Mouse (Mus musculus) brain, embryonic 14.5 days (tissue): ENCODE results near the gene Lim2. TPM values are rescaled to one million over a fixed set of nuclear protein-coding genes. Genes with fewer than 3 reads are reported as not detected.
"Not testable (repeated sequence)": the region's sequence is repeated elsewhere in the genome, so short reads cannot be mapped to it uniquely, and the experiment has no call there.

Experiments
- DNase-seq: peaks from one replicate; pipeline ENCODE4 v3.0.0-alpha.2; 2011; ENCODE audit warnings: low read depth
- CTCF ChIP-seq: fragments of 200-500 bp; IDR thresholded peaks from 2 replicates; pipeline ENCODE4 v1.5.1; 2012; ENCODE audit warnings: inconsistent platforms, mild to moderate bottlenecking, moderate library complexity, borderline replicate concordance; ENCODE audit not compliant: insufficient read depth, insufficient read length; ENCODE audit errors: extremely low read depth
- POLR2A ChIP-seq: fragments of 200-500 bp; IDR thresholded peaks from 2 replicates; pipeline ENCODE4 v1.6.1; 2012; ENCODE audit warnings: mild to moderate bottlenecking, inconsistent platforms, borderline replicate concordance; ENCODE audit not compliant: poor library complexity, insufficient read depth, insufficient read length, severe bottlenecking; ENCODE audit errors: extremely low read depth
- polyA plus RNA-seq: library from polyadenylated mRNA; depleted of rRNA; stranded (reverse); fragments of >200 nt; gene quantifications from 2 replicates; pipeline ENCODE4 v1.2.3, GENCODE M21; 2012; rRNA removed

Gene Lim2
- polyA plus RNA-seq = 0.10 and 0.16 TPM in 2 replicates

GRCm38 (mm10) chr7:43427406-43427805 lies at the start of gene Lim2:
Lim2 (plus strand) TSS chr7:43427670.
- no peak for DNase-seq
- TF ChIP-seq POLR2A (no peak), CTCF (no peak)

GRCm38 (mm10) chr7:43378226-43378625 lies 49.2 kb upstream of the Lim2 start:
- no peak for TF ChIP-seq POLR2A
- TF ChIP-seq CTCF = peak; percentile 76; the same call in 1 of the 2 replicates
- peak; percentile 70 for DNase-seq

GRCm38 (mm10) chr7:43392349-43393121 lies 34.9 kb upstream of the Lim2 start:
- no peak for TF ChIP-seq POLR2A
- TF ChIP-seq CTCF = no peak
- DNase-seq = no peak

GRCm38 (mm10) chr7:43399501-43399900 lies 28.0 kb upstream of the Lim2 start:
- DNase-seq = no peak
- no peak for TF ChIP-seq CTCF
- TF ChIP-seq POLR2A = no peak

- TF ChIP-seq CTCF (no peak), POLR2A (no peak)
- DNase-seq = no peak
Measured at GRCm38 (mm10) chr7:43402718-43403117, 24.8 kb upstream of the Lim2 start.

- TF ChIP-seq POLR2A (no peak), CTCF (no peak)
- DNase-seq = no peak
Measured at GRCm38 (mm10) chr7:43407573-43407972, 19.9 kb upstream of the Lim2 start.

- TF ChIP-seq POLR2A = no peak
- TF ChIP-seq CTCF = no peak
- DNase-seq = no peak
Measured at GRCm38 (mm10) chr7:43408131-43408553, 19.3 kb upstream of the Lim2 start, which contains the start of gene Siglecg. Siglecg (plus strand) TSS chr7:43408204.

- no peak for DNase-seq
- TF ChIP-seq POLR2A (no peak), CTCF (no peak)
Measured at GRCm38 (mm10) chr7:43409084-43409483, 18.4 kb upstream of the Lim2 start.

- not testable (repeated sequence) for DNase-seq
Measured at GRCm38 (mm10) chr7:43411724-43412123, 15.7 kb upstream of the Lim2 start.

- TF ChIP-seq CTCF = 0 out of 2 replicates have a peak, but pooled peaks have one; percentile 11
- no peak for TF ChIP-seq POLR2A
- no peak for DNase-seq
Measured at GRCm38 (mm10) chr7:43417298-43417697, 10.2 kb upstream of the Lim2 start.

GRCm38 (mm10) chr7:43422995-43423617 lies 4.4 kb upstream of the Lim2 start:
- no peak for TF ChIP-seq POLR2A
- TF ChIP-seq CTCF = peak; percentile 95

More at GRCm38 (mm10) chr7:43422995-43423617, 4.4 kb upstream of the Lim2 start:
- DNase-seq = peak; percentile 79
